Mouse (Mus musculus) megakaryocyte progenitor cell, adult 5-6 weeks (primary cell): ENCODE results near the gene Ero1l. TPM values are rescaled to one million over a fixed set of nuclear protein-coding genes. Genes with fewer than 3 reads are reported as not detected.

Source experiments
- ATAC-seq: replicated peaks from 2 replicates; pipeline ENCODE4 v1.8.0; 2016; ENCODE audit warnings: mild to moderate bottlenecking, moderate TSS enrichment, inconsistent platforms; ENCODE audit not compliant: poor library complexity
- total RNA-seq, 2 experiments: library from RNA; stranded (forward) in 1 of 2; stranded (reverse) in 1 of 2; fragments of 157-497, 149-512 nt in 1 of 2; fragments of 200-1000 nt in 1 of 2; gene quantifications; 2 replicates each; pipeline versions ENCODE4 v1.2.3 to v1.2.4; 2015 to 2017

Ero1l gene
- total RNA-seq, 2 experiments from 2014 or later, result 86.0 to 137 TPM

GRCm38 (mm10) chr14:45307630-45308328 is 10.8 kb downstream of the Ero1l start:
- peak; percentile 79 for ATAC-seq

- no peak for ATAC-seq
These were observed 12.7 kb downstream of the Ero1l start for GRCm38 (mm10) chr14:45305852-45306251.

- no peak for ATAC-seq
These were observed 14.2 kb downstream of the Ero1l start for GRCm38 (mm10) chr14:45304389-45304788.

GRCm38 (mm10) chr14:45303939-45304338 is 14.6 kb downstream of the Ero1l start:
- ATAC-seq, result no peak

GRCm38 (mm10) chr14:45291608-45292007 is 27.0 kb downstream of the Ero1l start:
- ATAC-seq, result peak; percentile 83

- no peak for ATAC-seq
These were observed 36.5 kb downstream of the Ero1l start for GRCm38 (mm10) chr14:45282066-45282465.

GRCm38 (mm10) chr14:45275816-45276215 is 42.8 kb downstream of the Ero1l start:
- ATAC-seq, result peak; percentile 94

GRCm38 (mm10) chr14:45263831-45264592 is 54.6 kb downstream of the Ero1l start:
- ATAC-seq, result no peak

- peak; percentile 31; the same call in 1 of the 2 replicates for ATAC-seq
These were observed 67.0 kb downstream of the Ero1l start for GRCm38 (mm10) chr14:45251548-45252076.

GRCm38 (mm10) chr14:45241613-45242012 is 77.0 kb downstream of the Ero1l start:
- ATAC-seq, result peak; percentile 78

- peak; percentile 85 for ATAC-seq
These were observed 79.5 kb downstream of the Ero1l start for GRCm38 (mm10) chr14:45239042-45239441.

Other genes starting within 250 kb of the Ero1l start
- gene Gpr137c, start 99.1 kb downstream of the Ero1l start, total RNA-seq (2015), result 1.5 and 2.2 TPM in 2 replicates
- gene Gpr137c, start 99.1 kb downstream of the Ero1l start, total RNA-seq (2017), result 1.7 and 2.3 TPM in 2 replicates
- gene Txndc16, start 98.4 kb downstream of the Ero1l start, total RNA-seq (2015), result 8.1 and 11.1 TPM in 2 replicates
- 11.2 and 14.2 TPM in 2 replicates for gene Txndc16, start 98.4 kb downstream of the Ero1l start, total RNA-seq (2017)
- 158 and 168 TPM in 2 replicates for gene Psmc6, start 11.0 kb upstream of the Ero1l start, total RNA-seq (2015)
- gene Psmc6, start 11.0 kb upstream of the Ero1l start, total RNA-seq (2017), result 186 and 238 TPM in 2 replicates
- gene Styx, start 32.3 kb upstream of the Ero1l start, total RNA-seq (2015), result 44.6 and 51.5 TPM in 2 replicates
- 18.7 and 19.7 TPM in 2 replicates for gene Styx, start 32.3 kb upstream of the Ero1l start, total RNA-seq (2017)
- 49.7 and 54.0 TPM in 2 replicates for gene Gnpnat1, start 86.1 kb upstream of the Ero1l start, total RNA-seq (2015)
- 22.7 and 34.2 TPM in 2 replicates for gene Gnpnat1, start 86.1 kb upstream of the Ero1l start, total RNA-seq (2017)
- not detected in 2 replicates for gene Fermt2, start 211.3 kb upstream of the Ero1l start, total RNA-seq (2015)
- gene Fermt2, start 211.3 kb upstream of the Ero1l start, total RNA-seq (2017), result not detected in 2 replicates